Mouse (Mus musculus): ENCODE results near the gene Olfr419. TPM values are rescaled to one million over a fixed set of nuclear protein-coding genes. Genes with fewer than 3 reads are reported as not detected.

The Olfr419 gene
- polyA plus RNA-seq, 1 experiment from 2014 or later = not detected

DNA sequence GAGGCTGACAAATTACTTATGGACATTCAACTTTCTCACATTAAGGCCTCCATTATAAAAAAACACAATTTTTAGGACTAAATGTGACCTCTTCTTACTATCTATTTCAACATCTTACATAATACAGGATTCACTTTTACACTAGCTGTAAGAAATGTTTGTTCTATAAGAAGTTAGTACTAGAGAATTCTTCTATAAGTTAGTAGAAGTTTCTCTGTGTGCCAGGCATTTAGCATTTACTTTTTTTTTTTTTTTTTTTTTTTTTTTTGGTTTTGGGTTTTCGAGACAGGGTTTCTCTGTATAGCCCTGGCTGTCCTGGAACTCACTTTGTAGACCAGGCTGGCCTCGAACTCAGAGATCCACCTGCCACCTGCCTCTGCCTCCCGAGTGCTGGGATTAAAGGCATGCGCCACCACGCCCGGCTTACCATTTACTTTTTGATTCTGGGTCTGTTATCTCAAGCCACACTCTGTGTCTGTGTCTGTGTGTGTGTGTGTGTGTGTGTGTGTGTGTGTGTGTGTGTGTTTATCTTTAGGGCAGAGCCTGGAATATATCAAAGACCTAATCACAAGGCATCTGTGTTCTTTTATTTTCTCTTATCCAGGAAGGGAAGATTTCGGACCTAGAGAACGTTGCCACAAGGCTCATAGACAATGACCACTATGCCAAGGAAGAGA is 35.2 kb downstream of the Olfr419 start:
- WGBS = 95% methylated on average over 8 of the region's 8 CpGs
- Histone ChIP-seq H3K4me1 (ENCODE audit: control insufficient read depth, insufficient read depth, low read length) (no peaks in the 10 kb centered on the region), H3K4me2 (replicated peaks; ENCODE audit: low read depth, low read length) (no peak overlapping the region), H3K27me3 (ENCODE audit: control insufficient read depth, insufficient read depth, low read length) (no peaks in the 10 kb centered on the region), H3K4me3 (ENCODE audit: low read length) (no peak overlapping the region), H3K9me3 (ENCODE audit: control insufficient read depth, low read length) (no peaks in the 10 kb centered on the region), H3K36me3 (ENCODE audit: control insufficient read depth, insufficient read depth, low read length) (no peaks in the 10 kb centered on the region), H3K9ac (ENCODE audit: low read depth, low read length) (no peak overlapping the region), H3K27ac (ENCODE audit: low read depth, low read length) (no peak overlapping the region)
- no peak for ATAC-seq (ENCODE audit: low FRiP score, low TSS enrichment)

DNA sequence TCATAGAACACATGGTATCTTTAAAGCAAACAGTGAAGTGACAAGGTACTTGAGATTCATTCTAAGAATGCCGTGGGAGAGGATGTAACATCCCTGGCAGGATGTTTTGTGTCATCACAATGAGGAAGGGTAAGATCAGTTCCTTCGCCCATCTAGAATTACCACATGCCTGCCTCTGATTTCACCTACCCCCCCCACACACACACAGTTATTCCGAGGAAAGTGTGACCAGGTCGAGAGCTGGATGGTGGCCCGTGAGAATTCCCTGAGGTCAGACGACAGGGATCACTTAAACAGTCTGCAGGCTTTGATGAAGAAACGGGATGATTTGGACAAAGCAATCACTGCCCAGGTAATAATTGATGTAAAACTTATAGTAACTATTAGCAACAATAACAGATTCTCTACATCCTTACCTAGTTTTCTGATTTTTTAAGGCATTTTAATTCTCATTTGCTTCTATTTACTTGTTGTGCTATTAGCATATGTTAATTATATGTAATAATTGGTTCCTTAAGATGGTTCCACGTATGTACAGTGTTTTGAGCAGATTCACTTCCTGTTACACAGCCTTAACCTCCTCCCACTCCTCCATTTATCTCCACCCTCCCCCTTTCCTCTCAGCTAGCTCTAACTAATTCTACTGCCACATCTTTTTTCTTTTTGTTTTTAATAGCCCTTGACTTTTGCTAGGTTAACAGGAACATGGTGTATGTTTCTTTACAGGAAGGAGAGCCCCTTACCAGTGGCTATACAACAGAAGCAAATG is 36.4 kb downstream of the Olfr419 start:
- Histone ChIP-seq H3K4me1 (ENCODE audit: control insufficient read depth, insufficient read depth, low read length) (no peaks in the 10 kb centered on the region), H3K9ac (ENCODE audit: low read depth, low read length) (no peak overlapping the region), H3K9me3 (ENCODE audit: control insufficient read depth, low read length) (no peaks in the 10 kb centered on the region), H3K27me3 (ENCODE audit: control insufficient read depth, insufficient read depth, low read length) (no peaks in the 10 kb centered on the region), H3K27ac (ENCODE audit: low read depth, low read length) (no peak overlapping the region), H3K4me2 (replicated peaks; ENCODE audit: low read depth, low read length) (no peak overlapping the region), H3K4me3 (ENCODE audit: low read length) (no peak overlapping the region), H3K36me3 (ENCODE audit: control insufficient read depth, insufficient read depth, low read length) (no peaks in the 10 kb centered on the region)
- 33% methylated on average over 8 of the region's 8 CpGs for WGBS
- ATAC-seq (ENCODE audit: low FRiP score, low TSS enrichment) = peak; percentile 49; the same call in 1 of the 2 replicates

DNA sequence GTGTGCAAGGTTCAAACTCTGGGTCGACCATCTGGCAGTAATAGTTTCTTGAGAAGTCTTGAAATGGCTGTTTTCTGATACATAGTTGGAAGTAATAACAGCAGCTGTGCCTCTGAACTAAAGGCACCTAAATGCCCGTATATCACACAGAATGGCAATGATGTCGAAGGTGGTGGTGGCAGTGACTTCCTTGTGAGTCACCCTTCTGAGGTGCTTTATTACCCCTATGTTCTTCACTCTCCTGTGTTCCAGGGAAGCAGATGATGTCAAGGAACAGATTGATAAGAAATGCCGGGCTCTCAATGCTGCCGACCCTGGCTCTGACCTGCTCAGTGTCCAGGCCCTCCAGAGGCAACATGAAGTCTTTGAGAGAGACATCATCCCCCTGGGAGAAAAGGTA is 39.6 kb downstream of the Olfr419 start:
- ATAC-seq (ENCODE audit: low FRiP score, low TSS enrichment) = no peak
- no peaks in the 10 kb centered on the region for H3K4me1 ChIP-seq (ENCODE audit: control insufficient read depth, insufficient read depth, low read length)
- H3K9me3 ChIP-seq (ENCODE audit: control insufficient read depth, low read length) = no peaks in the 10 kb centered on the region
- H3K4me3 ChIP-seq (ENCODE audit: low read length) = no peak overlapping the region
- 85% methylated on average over 5 of the region's 5 CpGs for WGBS
- no peak overlapping the region for H3K9ac ChIP-seq (ENCODE audit: low read depth, low read length)
- H3K27ac ChIP-seq (ENCODE audit: low read depth, low read length) = no peak overlapping the region
- H3K4me2 ChIP-seq (replicated peaks; ENCODE audit: low read depth, low read length) = no peak overlapping the region
- no peaks in the 10 kb centered on the region for H3K36me3 ChIP-seq (ENCODE audit: control insufficient read depth, insufficient read depth, low read length)
- H3K27me3 ChIP-seq (ENCODE audit: control insufficient read depth, insufficient read depth, low read length) = no peaks in the 10 kb centered on the region

DNA sequence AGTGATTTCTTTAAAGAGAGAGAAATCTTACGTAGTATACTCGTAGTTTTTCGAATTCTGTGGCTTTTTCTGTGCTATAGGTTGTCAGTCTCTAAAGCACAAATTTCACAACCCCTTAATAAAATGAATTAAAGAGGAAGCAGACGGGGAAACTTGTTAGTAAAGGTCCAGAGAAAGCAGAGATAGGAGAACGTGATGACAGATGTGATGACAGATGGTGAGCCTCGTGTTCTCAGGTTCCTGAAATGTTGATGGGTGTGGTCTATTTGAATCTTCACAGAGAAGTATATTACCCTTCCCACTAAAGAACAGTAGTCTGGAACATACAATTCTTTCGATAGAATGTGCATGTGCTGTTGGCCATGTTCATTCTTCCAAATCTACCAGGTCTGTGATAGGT is 47.2 kb downstream of the Olfr419 start:
- H3K9me3 ChIP-seq (ENCODE audit: control insufficient read depth, low read length) = no peaks in the 10 kb centered on the region
- no peak overlapping the region for H3K4me3 ChIP-seq (ENCODE audit: low read length)
- no peaks in the 10 kb centered on the region for H3K4me1 ChIP-seq (ENCODE audit: control insufficient read depth, insufficient read depth, low read length)
- H3K4me2 ChIP-seq (replicated peaks; ENCODE audit: low read depth, low read length) = no peak overlapping the region
- H3K27me3 ChIP-seq (ENCODE audit: control insufficient read depth, insufficient read depth, low read length) = no peaks in the 10 kb centered on the region
- no peak for ATAC-seq (ENCODE audit: low FRiP score, low TSS enrichment)
- H3K27ac ChIP-seq (ENCODE audit: low read depth, low read length) = no peak overlapping the region
- WGBS = 79% methylated on average over 7 of the region's 7 CpGs
- H3K36me3 ChIP-seq (ENCODE audit: control insufficient read depth, insufficient read depth, low read length) = no peaks in the 10 kb centered on the region
- H3K9ac ChIP-seq (ENCODE audit: low read depth, low read length) = no peak overlapping the region

Other genes starting within 250 kb of the Olfr419 start
- gene Ifi205, start 220.3 kb downstream of the Olfr419 start, polyA plus RNA-seq (2014; fragmentation: Nextera tagmentation; extraction: Ambion mirVana) = not detected in 2 replicates
- gene Olfr433, start 211.4 kb downstream of the Olfr419 start, polyA plus RNA-seq (2014; fragmentation: Nextera tagmentation; extraction: Ambion mirVana) = 0.23 TPM in 1 of 2 replicates, not detected in the other
- not detected in 2 replicates for gene Olfr432, start 202.9 kb downstream of the Olfr419 start, polyA plus RNA-seq (2014; fragmentation: Nextera tagmentation; extraction: Ambion mirVana)
- not detected in 2 replicates for gene Olfr430, start 185.5 kb downstream of the Olfr419 start, polyA plus RNA-seq (2014; fragmentation: Nextera tagmentation; extraction: Ambion mirVana)
- gene Olfr429, start 167.7 kb downstream of the Olfr419 start, polyA plus RNA-seq (2014; fragmentation: Nextera tagmentation; extraction: Ambion mirVana) = not detected in 2 replicates
- not detected in 2 replicates for gene Olfr427, start 155.2 kb downstream of the Olfr419 start, polyA plus RNA-seq (2014; fragmentation: Nextera tagmentation; extraction: Ambion mirVana)
- gene Olfr231, start 130.9 kb downstream of the Olfr419 start, polyA plus RNA-seq (2014; fragmentation: Nextera tagmentation; extraction: Ambion mirVana) = not detected in 2 replicates
- gene Olfr424, start 120.5 kb downstream of the Olfr419 start, polyA plus RNA-seq (2014; fragmentation: Nextera tagmentation; extraction: Ambion mirVana) = not detected in 2 replicates
- gene Olfr420, start 96.4 kb downstream of the Olfr419 start, polyA plus RNA-seq (2014; fragmentation: Nextera tagmentation; extraction: Ambion mirVana) = not detected in 2 replicates
- gene Spta1, start 79.3 kb downstream of the Olfr419 start, polyA plus RNA-seq (2014; fragmentation: Nextera tagmentation; extraction: Ambion mirVana) = 0.19 and 0.39 TPM in 2 replicates
- gene Mptx1, start 78.5 kb upstream of the Olfr419 start, polyA plus RNA-seq (2014; fragmentation: Nextera tagmentation; extraction: Ambion mirVana) = not detected in 2 replicates
- gene Olfr417, start 113.1 kb upstream of the Olfr419 start, polyA plus RNA-seq (2014; fragmentation: Nextera tagmentation; extraction: Ambion mirVana) = not detected in 2 replicates
- not detected in 2 replicates for gene Olfr248, start 139.0 kb upstream of the Olfr419 start, polyA plus RNA-seq (2014; fragmentation: Nextera tagmentation; extraction: Ambion mirVana)
- gene Olfr414, start 172.0 kb upstream of the Olfr419 start, polyA plus RNA-seq (2014; fragmentation: Nextera tagmentation; extraction: Ambion mirVana) = not detected in 2 replicates
- gene Olfr220, start 190.0 kb upstream of the Olfr419 start, polyA plus RNA-seq (2014; fragmentation: Nextera tagmentation; extraction: Ambion mirVana) = not detected in 2 replicates
- gene Fmn2, start 249.8 kb upstream of the Olfr419 start, polyA plus RNA-seq (2014; fragmentation: Nextera tagmentation; extraction: Ambion mirVana) = 0.93 and 1.6 TPM in 2 replicates